Mouse (Mus musculus) gastrocnemius, adult 2 months (tissue): ENCODE measurements around the gene Rps5. TPM values are rescaled to one million over a fixed set of nuclear protein-coding genes. Genes with fewer than 3 reads are reported as not detected.
"Not testable (repeated sequence)": the region's sequence is repeated elsewhere in the genome, so short reads cannot be mapped to it uniquely, and the experiment has no call there.

Source experiments
- DNase-seq: peaks from one replicate; pipeline ENCODE4 v3.0.0; 2022
- H3K27ac ChIP-seq: fragments of 200-600 bp; 2 replicates; pipeline ENCODE4 v1.8.1; 2022; ENCODE audit warnings: mild to moderate bottlenecking
- H3K4me3 ChIP-seq: fragments of 200-600 bp; 2 replicates; pipeline ENCODE4 v1.8.1; 2022; ENCODE audit warnings: mild to moderate bottlenecking, moderate library complexity
- CTCF ChIP-seq: fragments of 200-600 bp; IDR thresholded peaks from 2 replicates; pipeline ENCODE4 v1.8.1; 2022; ENCODE audit warnings: antibody characterized with exemption, mild to moderate bottlenecking, moderate library complexity
- intact Hi-C: fragments of 180-260 bp; cut with DNase I; formaldehyde crosslinking; loops from one replicate; pipeline ENCODE4 v1.15.1; 2025
- long read RNA-seq, 2 experiments: library from polyadenylated mRNA; stranded (forward); transcript quantifications; one replicate each; pipeline ENCODE4 v2.0.0; 2021
- total RNA-seq, 2 experiments: library from RNA; stranded (reverse); gene quantifications; 2 replicates each; pipeline ENCODE4 v1.2.3; 2021

The Rps5 gene
- total RNA-seq, result 100 to 1,000 TPM; 574 to 617 TPM
- long read RNA-seq, experiment 1, transcript Rps5-201 (6 exons, 761 nt), result major isoform, 182 of 191 reads
- long read RNA-seq, experiment 1, partial matches to known transcripts, result 7 of 191 reads
- long read RNA-seq, experiment 1, other reads (novel, unspliced or antisense), result 1 of 191 reads
- long read RNA-seq, experiment 2, transcript Rps5-201 (6 exons, 761 nt), result major isoform, 220 of 227 reads
- long read RNA-seq, experiment 2, partial matches to known transcripts, result 7 of 227 reads
- long read RNA-seq, experiment 2, other reads (novel, unspliced or antisense), result 0 of 227 reads

DNA sequence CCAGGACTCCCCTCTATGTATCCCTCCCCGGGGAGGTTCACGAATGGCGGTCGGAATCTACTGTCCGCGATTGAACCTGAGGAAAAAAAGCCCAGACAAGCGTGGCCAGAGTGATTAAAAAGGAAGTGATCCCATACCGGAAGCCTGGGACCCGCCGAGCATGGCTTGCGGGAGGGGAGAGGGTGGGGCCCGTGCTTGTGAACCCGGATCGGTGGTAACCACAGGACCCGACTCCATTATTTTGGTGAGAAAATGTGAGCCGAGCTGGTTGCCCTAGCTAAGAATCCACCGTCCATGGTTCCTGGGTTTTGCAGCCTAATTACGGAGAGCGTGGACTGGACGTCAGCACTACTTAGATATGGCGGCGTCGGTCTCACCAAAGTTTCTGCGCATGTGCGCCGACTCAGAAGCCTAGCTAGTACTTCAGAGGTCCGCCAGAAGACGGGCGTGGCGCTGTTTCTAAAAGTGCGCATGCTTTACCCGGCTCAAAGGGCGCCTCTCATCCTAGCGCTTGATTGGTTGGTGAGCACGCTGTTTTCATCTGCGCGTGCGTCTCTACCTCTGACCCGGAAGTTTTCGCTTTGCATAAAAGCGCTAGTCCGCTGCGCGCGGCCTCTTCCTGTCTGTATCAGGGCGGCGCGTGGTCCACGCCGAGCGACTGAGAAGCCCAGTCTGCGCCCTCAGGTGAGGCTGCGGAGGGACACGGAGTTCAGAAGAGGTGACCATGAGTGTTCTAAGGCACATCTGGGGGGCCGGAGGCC lies at the start of gene Rps5:
Gene Rps5 (plus strand): TSS at position 586 of the 761 bp plus-strand sequence.
- H3K4me3 ChIP-seq, result peak within 1 kb of the TSS; percentile 86

DNA sequence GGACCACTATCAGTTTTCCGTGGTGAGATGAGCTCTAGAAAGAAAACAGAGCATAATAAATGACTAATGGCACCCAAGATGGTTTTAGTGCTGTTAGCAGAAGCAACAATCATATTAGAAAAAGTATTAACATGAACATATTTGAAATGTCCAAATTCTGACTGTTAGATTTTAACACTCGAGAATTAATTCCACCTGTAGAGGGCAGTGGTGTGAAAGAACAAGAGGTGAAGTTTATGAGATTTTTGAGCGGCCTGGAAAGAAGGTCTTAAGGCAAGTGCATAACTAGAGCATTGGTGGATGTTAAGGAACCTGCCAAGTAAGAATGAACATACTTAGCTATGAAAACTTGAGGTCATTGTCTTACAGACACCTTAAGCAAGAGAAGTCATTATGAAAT lies 47.8 kb upstream of the Rps5 start:
- intact Hi-C loops, result no loop called here
- no peak for DNase-seq
- H3K4me3 ChIP-seq, result no peak overlapping the region
- no peak overlapping the region for H3K27ac ChIP-seq
- peak; percentile 63 for TF ChIP-seq CTCF

More for the DNA sequence above, at the start of gene Rps5:
- peak; percentile 90 for TF ChIP-seq CTCF
- peak within 1 kb of the TSS; percentile 98 for H3K27ac ChIP-seq
- peak; percentile 99 for DNase-seq
- intact Hi-C loops, result loop anchor here (1.0 to 5.0 kb wide), 4 partner anchors 27 to 445 kb away; partner anchors contain the start of genes Ube2m and Zfp606

DNA sequence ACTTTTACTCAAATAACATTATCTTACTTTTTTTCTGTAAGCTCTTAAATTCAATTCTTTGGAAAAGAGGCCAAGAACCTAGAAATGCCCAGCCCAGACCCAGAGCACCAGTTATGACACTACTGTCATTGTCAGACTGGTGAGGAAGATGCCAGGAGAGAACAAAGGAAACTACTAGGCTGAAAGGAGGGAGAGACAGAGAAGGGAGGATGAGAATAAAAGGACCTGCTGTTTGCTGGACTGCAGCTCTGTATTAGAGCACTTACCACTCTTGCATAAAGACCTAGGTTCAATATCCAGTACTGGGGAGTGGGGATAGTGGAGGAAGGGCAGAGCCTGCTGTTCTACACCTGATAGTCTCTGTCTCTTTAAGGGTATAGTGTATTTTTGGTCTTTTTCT lies 42.1 kb upstream of the Rps5 start:
- no peak for DNase-seq
- no peak for TF ChIP-seq CTCF
- H3K4me3 ChIP-seq, result no peak overlapping the region
- intact Hi-C loops, result loop anchor here (5.0 kb wide), 1 partner anchor 43 kb away; no protein-coding TSS in a partner anchor
- no peak overlapping the region for H3K27ac ChIP-seq

DNA sequence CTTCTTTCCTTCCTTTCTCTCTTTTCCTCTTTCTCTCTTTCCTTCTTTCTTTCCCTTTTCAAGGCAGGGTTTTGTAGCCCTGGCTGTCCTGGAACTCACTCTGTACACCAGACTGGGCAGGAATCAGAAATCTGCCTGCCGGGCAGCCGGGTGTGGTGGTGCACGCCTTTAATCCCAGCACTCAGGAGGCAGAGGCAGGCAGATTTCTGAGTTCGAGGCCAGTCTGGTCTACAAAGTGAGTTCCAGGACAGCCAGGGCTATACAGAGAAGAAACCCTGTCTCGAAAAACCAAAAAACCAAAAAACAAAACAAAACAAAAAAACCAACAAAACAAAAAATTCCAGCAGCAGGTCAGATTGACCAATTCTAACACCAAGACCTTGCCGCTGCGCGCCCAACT lies 41.6 kb upstream of the Rps5 start:
- intact Hi-C loops, result loop anchor here (5.0 kb wide), 1 partner anchor 43 kb away; no protein-coding TSS in a partner anchor
- Histone ChIP-seq H3K4me3 (peak overlapping the region; percentile 96), H3K27ac (peak overlapping the region; percentile 86)
- DNase-seq, result not testable (repeated sequence)

DNA sequence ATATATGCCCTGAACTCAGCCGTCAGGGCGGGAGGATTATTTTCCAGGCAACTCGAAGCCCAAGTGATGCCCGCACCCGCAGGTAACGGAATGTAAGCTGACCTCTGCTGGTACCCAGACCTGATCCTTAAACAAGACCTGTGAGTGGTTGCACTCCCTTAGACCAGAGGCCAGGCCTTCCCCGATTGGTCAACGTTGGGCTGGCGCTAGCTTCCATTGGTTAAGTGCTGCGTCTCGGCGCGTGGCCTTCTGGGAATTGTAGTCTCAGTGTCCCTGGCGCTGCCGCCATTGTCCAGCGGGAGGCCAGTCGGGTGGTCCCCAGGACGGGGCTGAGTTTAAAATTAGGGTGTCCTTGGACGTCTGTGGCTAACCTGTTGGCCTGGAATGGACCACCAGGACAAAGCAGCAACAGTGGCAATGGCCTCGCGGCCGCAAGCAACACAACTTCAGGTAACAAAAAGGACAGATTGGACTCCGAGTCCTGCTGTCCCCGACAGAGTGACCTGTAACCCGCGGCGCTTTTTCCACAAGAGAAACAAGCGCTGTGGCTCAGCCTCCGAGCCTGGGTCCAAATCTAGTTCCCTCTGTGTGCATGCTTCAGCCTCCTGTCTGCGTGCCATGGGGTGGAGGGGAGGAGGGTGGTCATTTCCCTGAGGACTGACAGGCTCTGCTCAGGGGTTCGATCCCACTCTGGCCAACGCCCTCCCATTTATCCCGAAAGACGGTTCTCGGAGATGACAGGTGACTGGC lies 41.0 kb upstream of the Rps5 start, which contains the start of gene Zfp128:
Gene Zfp128 (plus strand): TSS at position 267 of the 750 bp plus-strand sequence.
- peak; percentile 15; the same call in 1 of the 2 replicates for TF ChIP-seq CTCF
- intact Hi-C loops, result loop anchor here (5.0 kb wide), 1 partner anchor 44 kb away; no protein-coding TSS in a partner anchor
- Histone ChIP-seq H3K4me3 (peak within 1 kb of the TSS; percentile 96), H3K27ac (peak within 1 kb of the TSS; percentile 86)
- peak; percentile 97 for DNase-seq

DNA sequence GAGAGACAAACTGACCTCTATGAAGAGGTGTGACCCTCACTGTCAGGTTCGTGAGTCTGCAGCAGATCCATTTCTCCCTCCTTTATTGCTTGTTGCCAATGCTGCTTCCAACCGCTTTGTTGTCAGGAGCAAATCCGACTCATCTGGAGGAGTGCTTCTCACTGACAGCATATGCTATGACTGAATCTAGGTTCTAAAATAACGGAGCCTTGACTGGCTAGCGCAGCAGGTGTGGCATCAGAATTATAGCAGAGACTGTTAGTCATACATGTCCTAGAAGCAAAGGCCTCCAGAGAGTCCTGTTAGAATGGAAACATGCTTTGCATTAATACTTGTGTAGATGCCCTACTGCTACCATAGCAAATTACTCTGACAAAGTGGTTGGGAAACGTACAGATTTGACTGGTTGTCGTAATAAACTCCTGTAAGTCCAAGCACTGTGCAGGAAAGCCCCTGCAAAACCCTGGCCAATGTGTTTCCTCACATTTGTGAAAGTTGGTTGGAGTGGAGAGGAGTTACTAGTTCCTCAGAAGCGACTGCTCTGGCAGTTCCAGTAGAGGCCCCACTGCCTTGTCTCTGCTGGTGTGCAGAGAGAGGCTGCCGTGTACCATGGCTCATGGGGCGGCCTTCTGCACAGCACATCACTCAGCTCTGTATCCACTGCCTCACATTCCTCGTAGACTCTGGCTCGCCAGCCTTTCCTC lies 35.4 kb upstream of the Rps5 start:
- intact Hi-C loops, result no loop called here
- Histone ChIP-seq H3K4me3 (no peak overlapping the region), H3K27ac (no peak overlapping the region)
- no peak for DNase-seq
- no peak for TF ChIP-seq CTCF

DNA sequence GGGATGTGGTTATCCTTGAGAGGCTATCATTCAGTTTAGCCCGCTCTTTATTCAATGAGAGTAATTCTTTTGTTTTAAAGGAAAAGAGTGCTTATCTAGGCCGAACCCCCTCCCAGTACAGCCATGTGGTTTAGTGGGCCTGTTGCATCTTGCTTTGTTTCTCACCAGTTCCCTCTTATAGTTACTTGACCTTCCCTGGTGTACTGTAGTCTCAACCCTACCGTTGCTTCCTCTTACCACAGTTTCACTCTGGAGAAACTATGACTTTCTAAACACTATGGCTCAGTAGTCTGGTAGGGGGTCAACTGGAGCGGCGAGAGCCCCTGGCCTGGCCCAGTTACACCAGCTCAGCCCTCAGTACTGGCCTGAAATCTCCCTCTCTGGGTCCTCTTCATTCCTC lies 34.5 kb upstream of the Rps5 start:
- DNase-seq, result no peak
- H3K4me3 ChIP-seq, result no peak overlapping the region
- intact Hi-C loops, result no loop called here
- TF ChIP-seq CTCF, result no peak
- no peak overlapping the region for H3K27ac ChIP-seq

DNA sequence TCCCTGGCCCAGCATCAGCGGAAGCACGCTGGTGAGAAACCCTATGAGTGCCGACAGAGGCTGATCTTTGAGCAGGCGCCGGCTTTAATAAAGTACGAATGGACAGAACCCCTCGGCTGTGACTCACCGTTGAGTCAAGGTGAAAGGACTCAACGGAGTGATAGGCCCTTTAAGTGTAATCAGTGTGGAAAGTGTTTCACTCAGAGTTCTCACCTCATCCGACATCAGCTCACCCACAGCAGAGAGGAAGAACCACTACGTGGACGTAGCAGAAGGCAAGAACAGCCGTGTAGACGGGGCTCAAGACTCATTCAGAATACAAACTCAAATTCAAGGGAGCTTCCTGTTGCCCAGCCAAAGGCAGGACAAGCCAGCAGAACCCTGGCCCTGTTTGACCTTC lies 31.2 kb upstream of the Rps5 start:
- no peak for TF ChIP-seq CTCF
- intact Hi-C loops, result no loop called here
- H3K27ac ChIP-seq, result no peak overlapping the region
- no peak overlapping the region for H3K4me3 ChIP-seq
- no peak for DNase-seq

DNA sequence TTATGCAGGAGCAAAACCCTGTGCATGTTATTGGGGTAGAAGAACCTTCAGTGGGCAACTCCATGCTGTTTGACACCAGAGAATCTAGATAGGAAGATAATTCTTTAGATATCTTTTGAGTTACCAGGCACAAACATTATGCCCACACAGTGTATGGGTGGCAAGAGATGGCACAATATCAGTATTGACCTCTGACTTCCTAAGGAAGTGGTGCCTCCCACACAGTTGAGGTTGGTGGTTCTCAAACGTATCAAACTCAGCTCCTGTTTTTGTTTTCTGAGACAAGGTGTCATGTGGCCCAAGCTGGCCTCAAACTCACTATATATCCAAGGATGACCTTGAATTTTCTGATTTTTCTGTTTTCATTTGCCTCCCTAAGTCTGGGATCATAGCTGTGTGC lies 30.8 kb upstream of the Rps5 start:
- no peak overlapping the region for H3K27ac ChIP-seq
- no peak for TF ChIP-seq CTCF
- intact Hi-C loops, result no loop called here
- H3K4me3 ChIP-seq, result no peak overlapping the region
- DNase-seq, result no peak

DNA sequence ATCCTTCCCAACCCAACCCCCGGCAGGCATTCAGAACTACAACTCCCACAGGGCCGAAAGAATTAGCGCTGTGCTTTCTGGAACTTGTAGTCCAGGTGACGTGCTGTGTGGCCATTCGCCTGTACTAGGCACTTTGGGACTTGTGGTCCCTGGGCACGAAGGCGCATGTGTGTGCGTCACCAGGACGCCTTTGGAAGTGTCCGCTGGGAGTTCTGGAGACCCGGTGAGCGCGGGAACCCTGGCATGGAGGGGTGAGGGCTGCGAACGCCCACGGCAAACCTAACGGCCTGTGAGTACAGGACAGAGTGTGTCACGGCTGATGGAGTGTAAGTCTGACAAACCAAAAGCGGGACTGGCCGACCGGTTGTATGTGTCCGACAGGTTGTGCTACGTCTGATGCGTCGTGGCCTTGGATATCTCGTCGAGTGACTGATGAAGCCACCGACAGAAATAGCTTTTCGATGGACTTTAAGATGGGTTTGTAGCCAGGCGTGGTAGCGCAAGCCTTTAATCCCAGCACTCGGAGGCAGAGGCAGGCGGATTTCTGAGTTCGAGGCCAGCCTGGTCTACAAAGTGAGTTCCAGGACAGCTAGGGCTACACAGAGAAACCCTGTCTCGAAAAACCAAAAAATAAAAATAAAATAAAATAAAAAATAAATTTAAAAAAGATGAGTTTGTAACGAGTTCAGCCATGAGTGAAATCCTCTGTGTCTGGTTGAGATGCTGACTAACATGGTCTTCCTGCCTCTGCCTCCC lies 24.3 kb upstream of the Rps5 start, which contains the start of gene Zscan22:
Gene Zscan22 (plus strand): TSS at position 161 of the 756 bp plus-strand sequence.
- Histone ChIP-seq H3K4me3 (peak within 1 kb of the TSS; percentile 95), H3K27ac (peak within 1 kb of the TSS; percentile 84)
- intact Hi-C loops, result loop anchor here (2.0 to 5.0 kb wide), 2 partner anchors 51 to 154 kb away; partner anchors contain the start of gene Mzf1
- TF ChIP-seq CTCF, result no peak
- peak; percentile 95 for DNase-seq

DNA sequence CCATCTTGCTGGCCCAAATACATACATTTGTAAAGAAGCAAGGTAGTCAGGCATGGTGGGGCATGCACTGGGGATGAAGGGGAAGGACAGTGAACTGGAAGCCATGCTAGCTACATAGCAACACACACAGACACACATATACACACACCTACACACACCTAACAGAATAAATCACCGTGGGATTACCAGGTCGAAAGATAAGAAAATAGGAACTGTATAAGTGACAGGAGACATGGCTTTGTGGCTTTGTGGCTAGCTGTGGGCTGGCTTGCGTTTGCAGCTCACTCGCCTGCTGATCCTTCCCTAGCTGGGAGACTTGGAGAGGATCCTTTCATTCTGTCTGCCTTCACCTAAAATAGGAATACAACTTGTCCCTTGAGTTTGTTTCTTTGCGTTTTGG lies 20.6 kb upstream of the Rps5 start:
- H3K27ac ChIP-seq, result no peak overlapping the region
- no peak for DNase-seq
- H3K4me3 ChIP-seq, result no peak overlapping the region
- no peak for TF ChIP-seq CTCF
- intact Hi-C loops, result loop anchor here (10.0 kb wide), 1 partner anchor 373 kb away; the partner anchor contains the start of genes Lig1 and Zswim9
